Mouse (Mus musculus) CH12.LX (cell line): ENCODE data around the gene Tomm40l. TPM values are rescaled to one million over a fixed set of nuclear protein-coding genes. Genes with fewer than 3 reads are reported as not detected.

ENCODE experiments used
- DNase-seq: peaks from one replicate; pipeline ENCODE4 v3.0.0-alpha.2; 2013; ENCODE audit errors: extremely low read depth
- H3K27ac ChIP-seq: 2 replicates; pipeline ENCODE4 v1.5.1; 2012; ENCODE audit warnings: low read depth, mild to moderate bottlenecking, control low read depth, moderate library complexity; ENCODE audit not compliant: insufficient read depth
- H3K27me3 ChIP-seq: replicated peaks from 2 replicates; pipeline ENCODE3; 2012; ENCODE audit warnings: inconsistent platforms
- H3K36me3 ChIP-seq, 2 experiments: replicated peaks in 1 of 2; 2 replicates each; pipeline versions ENCODE3 to v1.6.1; 2012; ENCODE audit warnings: inconsistent platforms in 1 of 2, low read length in 1 of 2, mild to moderate bottlenecking in 1 of 2, mixed read lengths in 1 of 2, moderate library complexity in 1 of 2; ENCODE audit not compliant: control insufficient read depth in 1 of 2, insufficient read depth in 1 of 2
- H3K4me1 ChIP-seq, 2 experiments: 2 replicates each; pipeline ENCODE4 v1.6.1; 2012; ENCODE audit warnings: inconsistent platforms in 1 of 2, moderate library complexity in 1 of 2; ENCODE audit not compliant: insufficient read depth in 2 of 2, control insufficient read depth in 1 of 2
- H3K4me2 ChIP-seq: 2 replicates; pipeline ENCODE4 v1.6.1; 2012; ENCODE audit warnings: low read depth, mild to moderate bottlenecking, control low read depth; ENCODE audit not compliant: poor library complexity, insufficient read depth, severe bottlenecking
- H3K4me3 ChIP-seq, 3 experiments: fragments of 150-350 bp in 1 of 3; sonication (generic) in 1 of 3; replicated peaks in 1 of 3; 2 replicates each; pipeline versions ENCODE3 to v1.5.1; 2011 to 2012; ENCODE audit warnings: low read depth in 2 of 3, low read length in 2 of 3, mild to moderate bottlenecking in 2 of 3, moderate library complexity in 2 of 3, control low read depth in 1 of 3, improper control_type of control experiment in 1 of 3, inconsistent platforms in 1 of 3, mixed read lengths in 1 of 3; ENCODE audit not compliant: poor library complexity in 1 of 3
- H3K79me2 ChIP-seq: replicated peaks from 2 replicates; pipeline ENCODE4 v1.6.1; 2012; ENCODE audit warnings: mild to moderate bottlenecking, moderate library complexity; ENCODE audit not compliant: control insufficient read depth, poor library complexity, insufficient read depth, severe bottlenecking; ENCODE audit errors: extremely low read depth
- H3K9ac ChIP-seq: 2 replicates; pipeline ENCODE4 v1.6.1; 2012; ENCODE audit warnings: low read depth, mild to moderate bottlenecking, control low read depth, moderate library complexity; ENCODE audit not compliant: insufficient read depth
- H3K9me3 ChIP-seq: replicated peaks from 2 replicates; pipeline ENCODE3; 2012; ENCODE audit warnings: low read length, inconsistent platforms, mixed read lengths
- CHD2 ChIP-seq: IDR thresholded peaks from 2 replicates; pipeline ENCODE4 v1.6.1; 2011; ENCODE audit warnings: low read length, improper control_type of control experiment
- CTCF ChIP-seq, 2 experiments: IDR thresholded peaks in 1 of 2; conservative IDR thresholded peaks in 1 of 2; 2 replicates each; pipeline ENCODE4 v1.5.1; 2011 to 2012; ENCODE audit warnings: low read depth in 2 of 2, low read length in 2 of 2, improper control_type of control experiment in 1 of 2, inconsistent platforms in 1 of 2, mild to moderate bottlenecking in 1 of 2, moderate library complexity in 1 of 2
- E2F4 ChIP-seq: IDR thresholded peaks from 2 replicates; pipeline ENCODE4 v1.6.1; 2011; ENCODE audit warnings: low read depth, low read length, improper control_type of control experiment; ENCODE audit not compliant: insufficient replicate concordance
- EP300 ChIP-seq: IDR thresholded peaks from 2 replicates; pipeline ENCODE4 v1.6.1; 2011; ENCODE audit warnings: low read length, improper control_type of control experiment
- IRF4 ChIP-seq: IDR thresholded peaks from 2 replicates; pipeline ENCODE4 v1.6.1; 2014; ENCODE audit warnings: low read depth, mild to moderate bottlenecking, inconsistent platforms, low read length, improper control_type of control experiment
- JUND ChIP-seq: conservative IDR thresholded peaks from 2 replicates; pipeline ENCODE4 v1.6.1; 2011; ENCODE audit warnings: low read depth, low read length, improper control_type of control experiment
- KAT2A ChIP-seq: IDR thresholded peaks from 2 replicates; pipeline ENCODE4 v1.6.1; 2012; ENCODE audit warnings: low read length, improper control_type of control experiment, inconsistent platforms; ENCODE audit not compliant: insufficient replicate concordance
- MAZ ChIP-seq: IDR thresholded peaks from 2 replicates; pipeline ENCODE4 v1.6.1; 2012; ENCODE audit warnings: low read depth, mild to moderate bottlenecking, inconsistent platforms, low read length, improper control_type of control experiment, moderate library complexity
- MEF2A ChIP-seq: IDR thresholded peaks from 2 replicates; pipeline ENCODE4 v1.6.1; 2014; ENCODE audit warnings: low read depth, mild to moderate bottlenecking, inconsistent platforms, low read length, improper control_type of control experiment, borderline replicate concordance
- MYC ChIP-seq: IDR thresholded peaks from 2 replicates; pipeline ENCODE4 v1.6.1; 2011; ENCODE audit warnings: low read depth, mild to moderate bottlenecking, improper control_type of control experiment, low read length
- NELFE ChIP-seq: IDR thresholded peaks from 2 replicates; pipeline ENCODE4 v1.6.1; 2011; ENCODE audit warnings: low read depth, low read length, improper control_type of control experiment
- POLR2A ChIP-seq: IDR thresholded peaks from 2 replicates; pipeline ENCODE4 v1.6.1; 2011; ENCODE audit warnings: low read depth, mild to moderate bottlenecking, improper control_type of control experiment, low read length
- POLR2AphosphoS2 ChIP-seq: IDR thresholded peaks from 2 replicates; pipeline ENCODE4 v1.6.1; 2011; ENCODE audit warnings: low read depth, low read length, improper control_type of control experiment
- SIN3A ChIP-seq: IDR thresholded peaks from 2 replicates; pipeline ENCODE4 v1.6.1; 2012; ENCODE audit warnings: low read length, improper control_type of control experiment, inconsistent platforms
- UBTF ChIP-seq: IDR thresholded peaks from 2 replicates; pipeline ENCODE4 v1.6.1; 2012; ENCODE audit warnings: low read depth, mild to moderate bottlenecking, inconsistent platforms, low read length, improper control_type of control experiment, moderate library complexity
- USF1 ChIP-seq: IDR thresholded peaks from 2 replicates; pipeline ENCODE4 v1.6.1; 2014; ENCODE audit warnings: low read depth, mild to moderate bottlenecking, inconsistent platforms, low read length, improper control_type of control experiment
- ZC3H11A ChIP-seq: IDR thresholded peaks from 2 replicates; pipeline ENCODE4 v1.6.1; 2012; ENCODE audit warnings: low read depth, mild to moderate bottlenecking, inconsistent platforms, low read length, improper control_type of control experiment
- ZKSCAN1 ChIP-seq: IDR thresholded peaks from 2 replicates; pipeline ENCODE4 v1.6.1; 2012; ENCODE audit warnings: low read depth, inconsistent platforms, low read length, improper control_type of control experiment, borderline replicate concordance
- dilution Hi-C: fragments of 300-500 bp; cut with MboI; formaldehyde crosslinking; loops from 2 replicates; pipeline ENCODE4 v1.14.3; 2020; ENCODE audit warnings: low sequenced_read_pairs; ENCODE audit not compliant: extremely low pct_unique_long_range_greater_than_20kb, extremely low pct_ligation_motif_present
- in situ Hi-C: fragments of 300-500 bp; cut with MboI; formaldehyde crosslinking; loops from 3 replicates; pipeline ENCODE4 v1.14.3; 2019; ENCODE audit warnings: low sequenced_read_pairs, low pct_ligation_motif_present, low pct_unique_long_range_greater_than_20kb, mixed read lengths
- polyA plus RNA-seq: library from polyadenylated mRNA; unstranded; fragments of >175 nt; gene quantifications from 2 replicates; pipeline ENCODE4 v1.2.1, GENCODE M21; 2012; ENCODE audit warnings: low read depth; ENCODE audit not compliant: insufficient read length
- total RNA-seq, 2 experiments: library from RNA; depleted of rRNA; stranded (reverse); fragments of 300-350 nt in 1 of 2; fragments of >200 nt in 1 of 2; gene quantifications; 2 replicates each; pipeline ENCODE4 v1.2.3; 2012 to 2014

Gene Tomm40l
- total and polyA plus RNA-seq, 3 experiments, result 24.7 to 37.1 (median 36.0) TPM

- peak; percentile 65; the same call in 1 of the 2 replicates for TF ChIP-seq MYC
- peak; percentile 13 to 90; a peak in 2 of 4 replicates for TF ChIP-seq CTCF (conservative IDR thresholded peaks at IDR 0.05 in 1 of 2, IDR thresholded peaks at IDR 0.05 in 1 of 2; ENCODE audit: low read depth in 2 of 2, low read length in 2 of 2)
Measured at GRCm38 (mm10) chr1:171222238-171223155, at the start of gene Tomm40l (continued).

GRCm38 (mm10) chr1:171272086-171272485, 49.8 kb upstream of the Tomm40l start:
- no peak overlapping the region for H3K4me3 ChIP-seq

GRCm38 (mm10) chr1:171271622-171272021, 49.3 kb upstream of the Tomm40l start:
- Histone ChIP-seq H3K36me3 (peaks cover 39 to 50% of the 10 kb centered on the region in 2 experiments), H3K9ac (no peak overlapping the region), H3K9me3 (no peaks in the 10 kb centered on the region), H3K27me3 (no peaks in the 10 kb centered on the region), H3K27ac (no peak overlapping the region), H3K4me1 (peaks cover 0 to 26% of the 10 kb centered on the region in 2 experiments; a peak in 2 of 4 replicates), H3K79me2 (no peaks in the 10 kb centered on the region), H3K4me2 (no peak overlapping the region)
- dilution Hi-C loops, result no loop called here
- in situ Hi-C loops, result no loop called here
- no peak for DNase-seq
- TF ChIP-seq ZKSCAN1 (no peak), POLR2A (no peak), MEF2A (no peak), NELFE (no peak), MYC (no peak), IRF4 (no peak), ZC3H11A (no peak), POLR2AphosphoS2 (no peak), UBTF (no peak), CHD2 (no peak), E2F4 (no peak), MAZ (no peak), EP300 (no peak), USF1 (no peak), SIN3A (no peak)
- TF ChIP-seq, all 38 proteins: peak for 0
- no peak overlapping the region for H3K4me3 ChIP-seq

More at GRCm38 (mm10) chr1:171272086-171272485, 49.8 kb upstream of the Tomm40l start:
- Histone ChIP-seq H3K4me1 (peaks cover 0 to 26% of the 10 kb centered on the region in 2 experiments; a peak in 2 of 4 replicates), H3K9me3 (no peaks in the 10 kb centered on the region), H3K9ac (no peak overlapping the region), H3K4me2 (no peak overlapping the region), H3K79me2 (no peaks in the 10 kb centered on the region), H3K27ac (no peak overlapping the region), H3K27me3 (no peaks in the 10 kb centered on the region), H3K36me3 (peaks cover 44 to 54% of the 10 kb centered on the region in 2 experiments)
- no peak for DNase-seq
- dilution Hi-C loops, result no loop called here
- TF ChIP-seq JUND (no peak), KAT2A (no peak)
- in situ Hi-C loops, result no loop called here
